Mouse (Mus musculus): ENCODE data around the gene Olfr1090. TPM values are rescaled to one million over a fixed set of nuclear protein-coding genes. Genes with fewer than 3 reads are reported as not detected.

The Olfr1090 gene
- polyA plus RNA-seq (2016; fragmentation: Nextera tagmentation; extraction: Ambion mirVana) = not detected in 2 replicates

DNA sequence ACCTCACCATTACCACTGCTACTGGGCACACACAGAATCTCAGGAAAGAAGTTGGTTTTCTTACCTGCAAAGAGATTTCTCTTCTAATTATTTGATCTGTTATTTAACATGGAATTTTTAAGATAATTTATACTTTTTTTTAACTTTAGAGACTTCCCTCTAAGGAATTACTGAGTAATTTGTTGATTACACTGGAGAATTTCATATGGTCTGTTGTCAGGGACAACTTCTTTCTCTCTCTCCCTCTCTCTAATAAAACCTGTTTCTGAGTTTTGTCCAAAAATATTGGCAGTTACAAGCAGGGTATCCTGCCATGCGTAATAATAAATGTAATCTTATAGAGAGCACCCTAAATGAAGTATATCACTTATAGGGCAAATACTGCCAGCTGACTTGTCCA is at the start of gene Olfr1090:
Gene Olfr1090, minus strand, starts transcription at position 101 of the 400 bp plus-strand sequence.
- 82% methylated on average over 1 of the region's 1 CpGs for WGBS
- Histone ChIP-seq H3K4me1 (no peaks in the 10 kb centered on the region), H3K27ac (no peak within 1 kb of the TSS), H3K36me3 (no peaks in the 10 kb centered on the region), H3K27me3 (ENCODE audit: insufficient read depth, poor library complexity, severe bottlenecking) (no peaks in the 10 kb centered on the region), H3K4me3 (no peak within 1 kb of the TSS), H3K9me3 (no peaks in the 10 kb centered on the region)
- no peak for DNase-seq (ENCODE audit: low spot score)

DNA sequence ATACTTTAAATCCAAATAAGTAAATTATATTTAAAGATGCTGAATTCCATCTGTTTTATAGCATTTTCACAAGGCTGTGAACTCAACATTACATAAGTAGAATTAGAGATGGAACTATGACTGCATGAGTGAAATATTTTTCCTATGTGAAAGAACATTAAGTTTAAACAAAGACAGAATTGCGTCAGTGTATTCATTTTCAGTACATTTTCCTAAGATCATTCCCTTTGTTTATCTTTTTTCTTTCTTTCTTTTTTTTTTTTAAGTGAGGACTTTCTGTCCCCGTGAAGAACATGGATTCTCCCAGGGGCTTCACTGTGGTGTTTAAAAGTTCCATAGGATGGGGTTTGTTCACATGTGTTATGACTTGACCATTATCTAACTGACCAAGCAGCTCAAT is 23.4 kb upstream of the Olfr1090 start, which contains the start of gene Olfr1093:
Gene Olfr1093, plus strand, starts transcription at position 301 of the 400 bp plus-strand sequence.
- Histone ChIP-seq H3K27me3 (ENCODE audit: insufficient read depth, poor library complexity, severe bottlenecking) (no peaks in the 10 kb centered on the region), H3K27ac (no peak within 1 kb of the TSS), H3K36me3 (no peaks in the 10 kb centered on the region), H3K4me1 (no peaks in the 10 kb centered on the region), H3K9me3 (no peaks in the 10 kb centered on the region), H3K4me3 (no peak within 1 kb of the TSS)
- 79% methylated on average over 2 of the region's 2 CpGs for WGBS
- no peak for DNase-seq (ENCODE audit: low spot score)

DNA sequence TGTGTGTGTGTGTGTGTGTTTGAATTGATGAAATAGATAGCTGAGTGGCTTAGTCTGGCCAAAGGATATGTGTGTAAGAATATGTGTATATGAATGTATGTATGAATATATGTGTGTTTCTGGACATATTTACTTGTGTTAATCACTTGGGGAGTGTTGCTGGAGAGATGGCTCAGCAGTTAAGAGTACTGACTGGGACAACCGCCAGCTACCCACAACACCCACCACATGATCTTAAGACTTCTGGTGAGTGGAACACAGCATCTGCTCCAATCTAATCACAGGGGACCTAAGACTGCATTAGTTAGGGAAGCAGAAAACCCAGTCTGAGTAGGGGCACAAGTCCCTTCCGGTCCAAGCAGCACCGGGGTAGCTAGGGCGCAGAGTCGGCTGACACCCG is 2.3 kb upstream of the Olfr1090 start:
- H3K27ac ChIP-seq = no peak overlapping the region
- no peak for DNase-seq (ENCODE audit: low spot score)
- H3K27me3 ChIP-seq (ENCODE audit: insufficient read depth, poor library complexity, severe bottlenecking) = no peaks in the 10 kb centered on the region
- H3K4me3 ChIP-seq = no peak overlapping the region
- H3K9me3 ChIP-seq = no peaks in the 10 kb centered on the region
- H3K4me1 ChIP-seq = no peaks in the 10 kb centered on the region
- 95% methylated on average over 6 of the region's 6 CpGs for WGBS
- no peaks in the 10 kb centered on the region for H3K36me3 ChIP-seq

DNA sequence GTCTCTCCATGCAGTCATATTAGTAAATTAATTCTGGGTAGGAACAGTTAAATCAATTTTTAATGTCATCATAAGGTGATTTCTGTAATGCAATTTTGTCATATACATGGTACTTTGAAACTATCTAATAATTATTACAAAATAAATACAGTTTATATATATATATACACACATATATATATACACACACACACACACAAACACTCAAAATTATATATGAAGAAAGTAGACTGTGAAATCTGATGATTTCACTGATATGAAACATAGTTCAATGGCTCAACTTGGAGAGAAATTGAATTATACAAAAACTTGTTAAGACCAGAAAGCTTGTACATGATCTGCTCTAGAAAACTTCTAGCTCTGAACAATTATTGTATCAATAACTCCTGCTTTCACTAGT is 25.2 kb downstream of the Olfr1090 start, which contains the start of gene Olfr1089:
Gene Olfr1089, minus strand, starts transcription at position 101 of the 400 bp plus-strand sequence.
- H3K27ac ChIP-seq = no peak within 1 kb of the TSS
- H3K9me3 ChIP-seq = no peaks in the 10 kb centered on the region
- no peaks in the 10 kb centered on the region for H3K4me1 ChIP-seq
- no peaks in the 10 kb centered on the region for H3K36me3 ChIP-seq
- H3K27me3 ChIP-seq (ENCODE audit: insufficient read depth, poor library complexity, severe bottlenecking) = no peaks in the 10 kb centered on the region
- no peak for DNase-seq (ENCODE audit: low spot score)
- no peak within 1 kb of the TSS for H3K4me3 ChIP-seq

Other genes with a start within 250 kb of the Olfr1090 start
- gene Olfr1079, start 216.5 kb downstream of the Olfr1090 start, polyA plus RNA-seq (2016; fragmentation: Nextera tagmentation; extraction: Ambion mirVana) = not detected in 2 replicates
- gene Olfr1080, start 200.8 kb downstream of the Olfr1090 start, polyA plus RNA-seq (2016; fragmentation: Nextera tagmentation; extraction: Ambion mirVana) = not detected in 2 replicates
- not detected in 2 replicates for gene Olfr1082, start 160.0 kb downstream of the Olfr1090 start, polyA plus RNA-seq (2016; fragmentation: Nextera tagmentation; extraction: Ambion mirVana)
- not detected in 2 replicates for gene Olfr1084, start 119.3 kb downstream of the Olfr1090 start, polyA plus RNA-seq (2016; fragmentation: Nextera tagmentation; extraction: Ambion mirVana)
- gene Olfr1085, start 97.0 kb downstream of the Olfr1090 start, polyA plus RNA-seq (2016; fragmentation: Nextera tagmentation; extraction: Ambion mirVana) = not detected in 2 replicates
- not detected in 2 replicates for gene Olfr1086, start 78.9 kb downstream of the Olfr1090 start, polyA plus RNA-seq (2016; fragmentation: Nextera tagmentation; extraction: Ambion mirVana)
- not detected in 2 replicates for gene Olfr1087, start 60.6 kb downstream of the Olfr1090 start, polyA plus RNA-seq (2016; fragmentation: Nextera tagmentation; extraction: Ambion mirVana)
- not detected in 2 replicates for gene Olfr1089, start 25.3 kb downstream of the Olfr1090 start, polyA plus RNA-seq (2016; fragmentation: Nextera tagmentation; extraction: Ambion mirVana)
- not detected in 2 replicates for gene Olfr1093, start 23.5 kb upstream of the Olfr1090 start, polyA plus RNA-seq (2016; fragmentation: Nextera tagmentation; extraction: Ambion mirVana)
- not detected in 2 replicates for gene Olfr141, start 51.0 kb upstream of the Olfr1090 start, polyA plus RNA-seq (2016; fragmentation: Nextera tagmentation; extraction: Ambion mirVana)
- not detected in 2 replicates for gene Olfr1094, start 65.7 kb upstream of the Olfr1090 start, polyA plus RNA-seq (2016; fragmentation: Nextera tagmentation; extraction: Ambion mirVana)
- gene Olfr1095, start 92.7 kb upstream of the Olfr1090 start, polyA plus RNA-seq (2016; fragmentation: Nextera tagmentation; extraction: Ambion mirVana) = not detected in 2 replicates
- not detected in 2 replicates for gene Gm13723, start 115.8 kb upstream of the Olfr1090 start, polyA plus RNA-seq (2016; fragmentation: Nextera tagmentation; extraction: Ambion mirVana)
- not detected in 2 replicates for gene Olfr1097, start 133.2 kb upstream of the Olfr1090 start, polyA plus RNA-seq (2016; fragmentation: Nextera tagmentation; extraction: Ambion mirVana)
- gene Olfr1098, start 165.6 kb upstream of the Olfr1090 start, polyA plus RNA-seq (2016; fragmentation: Nextera tagmentation; extraction: Ambion mirVana) = not detected in 2 replicates
- gene Olfr1099, start 201.7 kb upstream of the Olfr1090 start, polyA plus RNA-seq (2016; fragmentation: Nextera tagmentation; extraction: Ambion mirVana) = not detected in 2 replicates
- gene Olfr1100, start 221.0 kb upstream of the Olfr1090 start, polyA plus RNA-seq (2016; fragmentation: Nextera tagmentation; extraction: Ambion mirVana) = not detected in 2 replicates
- not detected in 2 replicates for gene Olfr1101, start 232.2 kb upstream of the Olfr1090 start, polyA plus RNA-seq (2016; fragmentation: Nextera tagmentation; extraction: Ambion mirVana)
- not detected in 2 replicates for gene Olfr1102, start 239.4 kb upstream of the Olfr1090 start, polyA plus RNA-seq (2016; fragmentation: Nextera tagmentation; extraction: Ambion mirVana)